11 mouse cellular contexts compared by ENCODE assay signal in the genomic region with DNA sequence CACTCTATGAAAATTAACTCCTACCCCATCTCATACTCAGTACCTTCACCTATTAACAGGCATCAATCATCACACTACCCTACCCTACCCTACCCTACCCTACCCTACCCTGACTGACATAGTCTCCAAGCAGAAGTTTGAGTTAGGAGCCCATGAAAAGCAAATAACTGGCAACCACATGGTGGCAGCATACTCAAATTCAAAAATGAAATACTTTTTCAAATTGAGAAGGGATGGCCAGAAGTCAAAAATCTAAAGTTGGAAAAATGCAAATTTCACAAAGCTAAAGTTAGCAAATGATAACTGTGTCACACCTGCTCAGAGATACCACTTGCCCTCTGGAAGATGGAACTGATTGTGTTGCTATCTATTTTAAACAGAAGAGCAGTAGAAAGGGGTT.
DNase-seq lines count a peak whose midpoint lies in the region; ATAC-seq and TF ChIP-seq lines count a peak whose summit lies in the region.
"Had no signal": no experiment of that assay in that cellular context is flagged by ENCODE, and none has a peak within 500 bp of the region (broad histone marks: within the 10 kb centered on the region; RNA-seq: fewer than 3 reads in every experiment).

No protein-coding gene starts in this region.

- no peak overlapping the region for H3K4me2 ChIP-seq in heart, postnatal 0 days (ENCODE audit: low read depth, low read length)
- H3K4me2 ChIP-seq: hindbrain, embryonic 15.5 days had no signal

- DNase-seq in heart, postnatal 0 days (ENCODE audit: low spot score) = no peak
- DNase-seq in heart, postnatal 4 days = no peak
- peak; percentile 4 to 16 for DNase-seq in left cerebral cortex, adult 18-20 months (ENCODE audit: low spot score in 2 of 2)
- no peak for DNase-seq in left cerebral cortex, postnatal 4 days
- DNase-seq in A20 (ENCODE audit: low read depth, low spot score) = peak; percentile 1
- DNase-seq in embryo, embryonic 10.5 days (ENCODE audit: low spot score) = peak; percentile 2
- no peak for DNase-seq in adrenal gland, postnatal 14 days
- DNase-seq in adrenal gland, adult 2 months = no peak
- DNase-seq: cerebellum, adult 9-10 months; thymus, postnatal 14 days had no signal

- H3K9me3 ChIP-seq in heart, postnatal 0 days (replicated peaks; ENCODE audit: control insufficient read depth, low read length) = no peaks in the 10 kb centered on the region
- H3K9me3 ChIP-seq: hindbrain, embryonic 15.5 days had no signal

- H3K4me1 ChIP-seq in heart, postnatal 0 days (ENCODE audit: control insufficient read depth, insufficient read depth) = no peaks in the 10 kb centered on the region
- H3K4me1 ChIP-seq: hindbrain, embryonic 15.5 days had no signal

- ATAC-seq in heart, postnatal 0 days (ENCODE audit: insufficient read depth, low read depth) = no peak

- H3K36me3 ChIP-seq in heart, postnatal 0 days (replicated peaks; ENCODE audit: control insufficient read depth, insufficient read depth, low read length) = no peaks in the 10 kb centered on the region
- H3K36me3 ChIP-seq: hindbrain, embryonic 15.5 days had no signal

- intact Hi-C loops in left cerebral cortex, postnatal 4 days (cut with DNase I) = loop anchor here (5.0 kb wide), 1 partner anchor 109 kb away; no protein-coding TSS in a partner anchor

- TF ChIP-seq CTCF in heart, postnatal 0 days (IDR thresholded peaks at IDR 0.05; ENCODE audit: low read depth) = 0 out of 2 replicates have a peak, but pooled peaks have one; percentile 26

- no peak overlapping the region for H3K9ac ChIP-seq in heart, postnatal 0 days (replicated peaks; ENCODE audit: low read depth, low read length)
- H3K9ac ChIP-seq: hindbrain, embryonic 15.5 days had no signal

- no peak overlapping the region for H3K27ac ChIP-seq in heart, postnatal 0 days (ENCODE audit: low read depth)
- H3K27ac ChIP-seq: hindbrain, embryonic 15.5 days had no signal

- H3K27me3 ChIP-seq in heart, postnatal 0 days (ENCODE audit: control insufficient read depth, insufficient read depth, low read length) = no peaks in the 10 kb centered on the region
- H3K27me3 ChIP-seq: hindbrain, embryonic 15.5 days had no signal

- no peak for TF ChIP-seq EP300 in heart, postnatal 0 days (IDR thresholded peaks at IDR 0.05; ENCODE audit: low read depth)

- no peak overlapping the region for H3K4me3 ChIP-seq in heart, postnatal 0 days (ENCODE audit: low read depth, low read length)
- H3K4me3 ChIP-seq: hindbrain, embryonic 15.5 days had no signal

Comparison
In these comparisons a context has a peak if more than half of its experiments do, and no peak if none do; other contexts are left out.
1. DNase-seq: peak in left cerebral cortex, adult 18-20 months (2 of 2), A20 (single experiment) and embryo, embryonic 10.5 days (single experiment); none in heart, postnatal 0 days (single experiment), heart, postnatal 4 days (single experiment), left cerebral cortex, postnatal 4 days (single experiment), adrenal gland, postnatal 14 days (single experiment) and adrenal gland, adult 2 months (single experiment).